Mouse (Mus musculus) cerebellum, adult 2 months (tissue): ENCODE measurements at regions not wholly inside any gene's neighbourhood (a gene's known extent, or its start where the extent isn't known, plus 50 kb on each side); places are given as distances from the start of the nearest gene placed in this dataset.

ENCODE experiments used
- DNase-seq, 2 experiments: peaks; one replicate each; pipeline ENCODE4 v3.0.0; 2021
- H3K27ac ChIP-seq: fragments of 200-500 bp; 2 replicates; pipeline ENCODE4 v1.5.1; 2012; ENCODE audit warnings: low read length, control low read depth, inconsistent platforms; ENCODE audit not compliant: insufficient read depth
- H3K27me3 ChIP-seq: fragments of 200-500 bp; 2 replicates; pipeline ENCODE4 v1.6.1; 2012; ENCODE audit warnings: inconsistent platforms, mild to moderate bottlenecking, low read length, moderate library complexity; ENCODE audit not compliant: control insufficient read depth, insufficient read depth
- H3K4me1 ChIP-seq: fragments of 200-500 bp; 2 replicates; pipeline ENCODE4 v1.6.1; 2011; ENCODE audit warnings: low read length; ENCODE audit not compliant: control insufficient read depth, insufficient read depth
- H3K4me3 ChIP-seq: fragments of 200-500 bp; replicated peaks from 2 replicates; pipeline ENCODE3; 2011; ENCODE audit warnings: mild to moderate bottlenecking, low read depth, low read length, control low read depth; ENCODE audit not compliant: insufficient read depth
- CTCF ChIP-seq: fragments of 200-500 bp; IDR thresholded peaks from 2 replicates; pipeline ENCODE4 v1.5.1; 2011; ENCODE audit warnings: low read depth, mild to moderate bottlenecking, control low read depth, low read length, moderate library complexity, borderline replicate concordance; ENCODE audit not compliant: insufficient read depth
- POLR2A ChIP-seq: fragments of 200-500 bp; IDR thresholded peaks from 2 replicates; pipeline ENCODE4 v1.6.1; 2011; ENCODE audit warnings: low read length, control low read depth, borderline replicate concordance; ENCODE audit not compliant: insufficient read depth
- WGBS: fragments of 180-500 bp; shearing (Covaris S2); methylation state at CpG from one replicate; pipeline ENCODE4 v1.1.7; 2018; 5-methylcytosine and 5-hydroxymethylcytosine counted together

DNA sequence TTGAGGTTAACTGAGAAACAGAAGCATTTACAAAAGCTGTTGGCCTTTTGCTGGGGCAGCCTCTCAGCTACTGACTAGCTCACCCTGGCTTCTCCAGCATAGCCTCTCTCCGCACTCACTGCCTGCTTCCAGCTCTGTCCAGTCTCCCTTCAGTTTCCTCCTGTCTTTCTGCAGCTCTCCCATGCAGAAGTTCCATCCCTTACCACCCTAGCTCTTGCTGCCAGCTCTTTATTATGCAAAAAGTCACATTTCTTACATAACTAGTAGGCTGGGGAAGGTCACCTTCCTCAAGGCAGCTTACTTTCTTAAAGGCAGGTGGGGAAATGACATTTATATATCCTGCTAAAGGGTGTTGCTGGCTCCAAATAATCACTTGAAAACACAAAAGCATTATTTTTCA is 91.1 kb upstream of the Prok2 start:
- no peak overlapping the region for H3K4me3 ChIP-seq
- no peak overlapping the region for H3K27ac ChIP-seq
- DNase-seq = no peak
- WGBS = 83% methylated on average over 1 of the region's 1 CpGs
- TF ChIP-seq POLR2A = no peak
- no peak for TF ChIP-seq CTCF
- H3K27me3 ChIP-seq = no peaks in the 10 kb centered on the region; the same call in 1 of the 2 replicates
- H3K4me1 ChIP-seq = no peaks in the 10 kb centered on the region

DNA sequence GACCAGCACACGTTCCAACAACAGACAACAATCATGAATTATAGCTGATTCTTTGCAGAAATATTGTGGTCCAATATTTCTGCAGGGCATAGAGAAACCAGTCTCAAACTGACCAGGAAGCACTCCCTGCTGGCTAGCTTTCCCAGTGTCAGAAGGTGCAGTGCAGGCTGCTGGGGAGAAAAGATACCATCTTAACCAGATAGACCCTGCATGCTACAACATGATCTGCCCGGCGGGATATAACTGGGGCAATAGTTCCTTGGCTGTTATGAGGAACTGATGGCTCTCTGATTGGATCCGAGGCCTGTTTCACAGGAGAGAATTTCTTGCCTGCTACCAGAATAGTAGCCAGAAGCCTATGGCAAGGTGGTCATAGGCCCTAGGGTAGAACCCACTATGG is 86.9 kb upstream of the Prok2 start:
- TF ChIP-seq CTCF (no peak), POLR2A (no peak)
- no peak for DNase-seq
- 95% methylated on average over 4 of the region's 4 CpGs for WGBS

DNA sequence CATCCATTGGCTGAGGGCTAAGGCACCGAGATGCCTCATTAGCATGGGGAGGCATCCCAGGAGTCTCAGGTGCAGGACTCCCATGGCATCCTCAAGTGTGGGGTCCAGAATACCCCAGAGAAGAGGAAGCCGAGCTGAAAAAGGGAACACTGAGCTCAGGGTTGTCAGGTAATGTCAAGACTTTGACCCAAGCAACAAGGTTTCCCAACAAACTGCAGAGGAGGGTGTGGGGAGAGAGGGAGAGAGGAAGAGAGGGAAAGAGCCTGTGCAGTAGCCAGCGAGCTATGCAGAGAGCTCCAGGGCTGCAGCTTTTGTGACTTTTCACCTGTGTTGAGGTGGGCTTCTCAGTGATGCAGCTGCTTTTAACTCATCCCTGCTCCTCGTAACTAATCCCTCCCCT is 85.7 kb upstream of the Prok2 start:
- WGBS = 71% methylated on average over 4 of the region's 4 CpGs
- Histone ChIP-seq H3K27me3 (no peaks in the 10 kb centered on the region; the same call in 1 of the 2 replicates), H3K27ac (no peak overlapping the region), H3K4me1 (no peaks in the 10 kb centered on the region), H3K4me3 (no peak overlapping the region)
- TF ChIP-seq CTCF (no peak), POLR2A (no peak)
- no peak for DNase-seq

More for the DNA sequence above, 86.9 kb upstream of the Prok2 start:
- H3K27me3 ChIP-seq = no peaks in the 10 kb centered on the region; the same call in 1 of the 2 replicates
- H3K4me1 ChIP-seq = no peaks in the 10 kb centered on the region
- H3K27ac ChIP-seq = no peak overlapping the region
- no peak overlapping the region for H3K4me3 ChIP-seq

DNA sequence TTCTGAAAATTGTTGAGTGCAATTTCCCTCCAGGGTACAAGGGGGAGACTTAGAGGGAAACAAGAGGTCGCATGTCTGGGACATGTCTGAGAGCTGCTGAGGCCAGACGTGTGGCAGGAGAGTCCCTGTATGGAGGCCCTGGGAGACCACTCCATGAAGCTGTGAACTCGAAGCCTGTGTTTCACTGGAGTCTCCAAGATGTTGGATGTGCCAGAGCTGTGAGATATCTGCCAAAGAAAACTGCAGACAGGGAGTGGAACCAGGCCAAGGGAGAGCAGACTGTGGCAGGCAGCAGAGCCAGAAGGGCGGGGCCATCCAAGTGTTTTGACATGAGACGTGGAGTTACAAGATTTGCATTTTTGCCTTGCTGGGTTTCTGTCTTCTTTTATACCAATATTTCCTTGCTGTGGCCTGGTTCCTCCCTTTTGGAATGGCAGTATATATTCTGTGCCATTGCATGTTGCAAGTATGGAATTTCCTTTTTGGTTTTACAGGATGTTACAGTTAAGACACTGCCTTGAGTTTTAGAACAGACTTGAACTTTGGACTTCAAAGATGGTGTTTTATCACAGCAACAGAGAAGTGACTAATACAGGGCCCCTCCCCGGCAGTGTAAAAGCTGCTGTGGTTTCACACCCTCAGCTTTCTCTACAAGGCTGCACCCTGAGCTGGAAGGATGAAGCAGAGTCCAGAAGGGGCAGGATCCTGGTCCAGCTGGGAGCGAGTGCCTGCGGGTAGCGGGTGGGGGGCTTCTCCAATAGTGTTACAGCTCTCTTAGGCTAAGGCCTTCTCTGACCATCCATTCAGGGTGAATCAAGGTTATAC is 85.0 kb upstream of the Prok2 start:
- 27% methylated on average over 9 of the region's 9 CpGs for WGBS
- H3K4me1 ChIP-seq = no peaks in the 10 kb centered on the region
- H3K4me3 ChIP-seq = no peak overlapping the region
- DNase-seq = peak in 1 of 2 experiments; percentile 15
- no peak overlapping the region for H3K27ac ChIP-seq
- no peaks in the 10 kb centered on the region; the same call in 1 of the 2 replicates for H3K27me3 ChIP-seq
- TF ChIP-seq POLR2A (no peak), CTCF (no peak)

DNA sequence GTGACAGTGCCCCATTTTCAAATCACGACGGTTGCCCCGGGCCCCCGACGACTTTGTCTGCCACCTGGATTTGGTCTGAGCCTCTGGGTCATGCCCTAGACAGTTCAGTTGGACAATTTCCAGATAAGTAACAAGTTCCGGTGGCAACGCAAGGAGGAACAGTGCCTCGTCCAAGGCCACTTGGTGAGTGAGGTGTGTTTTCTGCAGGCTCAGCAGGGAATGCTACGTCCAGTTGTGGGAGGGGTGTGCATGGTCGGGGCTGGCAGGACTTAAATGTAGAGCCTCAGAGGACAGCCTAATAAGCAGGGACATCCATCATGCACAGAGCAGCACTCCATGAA is 78.7 kb upstream of the Prok2 start:
- 14% methylated on average over 10 of the region's 10 CpGs for WGBS
- H3K4me3 ChIP-seq = no peak overlapping the region
- no peak overlapping the region for H3K27ac ChIP-seq
- no peak for TF ChIP-seq CTCF
- TF ChIP-seq POLR2A = no peak
- H3K4me1 ChIP-seq = no peaks in the 10 kb centered on the region
- H3K27me3 ChIP-seq = no peaks in the 10 kb centered on the region
- DNase-seq = peak in 1 of 2 experiments; percentile 14

DNA sequence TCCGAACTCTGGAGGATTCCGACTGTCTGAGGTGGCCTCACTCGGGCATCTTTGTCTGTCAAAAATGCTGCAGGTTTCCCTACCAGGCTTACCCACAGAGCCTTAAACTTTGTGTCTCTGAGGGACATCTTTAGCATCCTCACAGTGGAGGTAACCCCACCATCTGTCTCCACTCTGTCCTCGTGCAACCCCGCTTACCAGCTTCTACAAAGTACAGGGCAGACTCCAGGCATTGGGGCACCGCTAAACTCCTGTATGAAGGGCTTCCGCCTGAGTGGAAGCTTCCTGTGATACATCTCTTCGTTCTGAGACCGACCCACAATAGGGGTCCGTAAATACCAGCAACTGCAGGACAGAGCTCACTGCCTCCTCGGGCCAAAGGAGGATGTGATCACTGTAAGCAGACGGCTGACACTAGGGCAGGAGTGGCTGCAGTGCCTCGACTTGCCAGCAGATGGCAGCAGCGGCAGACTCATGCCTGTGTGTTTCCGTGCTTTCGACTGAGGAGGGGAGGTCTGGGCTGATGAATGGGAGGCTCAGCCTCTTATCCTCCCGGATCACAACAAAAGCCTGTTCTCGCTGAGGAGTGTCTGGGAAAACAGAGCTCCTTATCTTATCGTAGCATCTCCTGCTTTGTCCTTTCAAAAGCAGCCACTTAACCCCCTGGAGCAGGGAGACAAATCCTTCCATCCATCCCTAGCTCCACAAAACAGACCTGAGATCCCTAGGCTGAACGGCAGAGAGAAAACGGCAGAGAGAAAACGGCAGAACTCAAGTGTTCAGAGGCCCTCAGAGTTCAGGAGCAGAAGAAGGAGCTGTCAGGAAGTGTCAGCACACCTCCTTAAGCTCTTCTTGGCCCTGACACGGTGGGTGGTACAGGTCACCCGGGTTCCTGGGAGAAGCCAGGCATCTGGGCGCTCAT is 78.1 kb upstream of the Prok2 start:
- Histone ChIP-seq H3K4me3 (no peak overlapping the region), H3K4me1 (no peaks in the 10 kb centered on the region), H3K27me3 (no peaks in the 10 kb centered on the region), H3K27ac (no peak overlapping the region)
- TF ChIP-seq POLR2A (no peak), CTCF (peak; percentile 99)
- peak; percentile 80 to 92 for DNase-seq
- 20% methylated on average over 25 of the region's 25 CpGs for WGBS

DNA sequence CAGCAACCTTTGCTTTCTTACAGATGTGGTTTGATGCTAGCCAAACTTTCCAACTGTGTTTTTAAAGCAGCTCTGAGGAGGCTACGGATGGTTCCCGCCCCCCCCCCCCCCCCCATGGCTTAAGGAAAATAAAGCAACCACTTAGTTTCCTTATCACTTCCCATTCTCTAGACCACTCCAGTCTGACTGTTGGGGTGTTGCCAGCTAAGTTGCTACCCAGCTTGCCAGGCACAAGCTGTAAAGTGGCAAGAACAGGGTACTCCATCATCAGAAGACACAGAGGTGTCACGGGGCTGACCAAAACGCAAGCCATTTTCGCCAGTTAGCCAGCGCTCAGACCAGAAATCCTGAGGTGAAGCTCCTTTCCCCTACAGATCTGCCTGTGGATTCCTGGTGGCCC is 74.7 kb upstream of the Prok2 start:
- no peaks in the 10 kb centered on the region for H3K4me1 ChIP-seq
- 62% methylated on average over 6 of the region's 6 CpGs for WGBS
- TF ChIP-seq POLR2A (no peak), CTCF (no peak)
- H3K27me3 ChIP-seq = no peaks in the 10 kb centered on the region
- no peak for DNase-seq
- H3K4me3 ChIP-seq = no peak overlapping the region
- H3K27ac ChIP-seq = no peak overlapping the region

DNA sequence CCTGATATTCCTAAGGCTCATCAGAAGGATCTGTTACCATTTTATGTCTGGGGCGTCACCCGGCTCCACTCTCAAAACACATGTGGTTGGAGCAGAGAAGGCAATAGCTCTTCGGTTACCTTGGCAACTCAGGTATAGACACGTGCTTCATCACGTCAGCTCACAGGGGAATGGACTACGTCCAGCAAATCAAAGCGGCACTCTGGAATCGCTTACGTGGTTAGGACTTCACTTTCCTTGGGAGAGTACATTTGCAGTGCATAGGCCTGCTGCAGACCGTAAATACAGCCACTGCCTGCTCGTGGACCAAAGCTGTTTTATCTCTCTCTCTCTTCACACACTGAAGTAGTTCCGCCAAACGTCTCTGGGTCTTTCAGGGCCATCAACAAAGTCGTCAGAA is 74.1 kb upstream of the Prok2 start:
- Histone ChIP-seq H3K4me3 (no peak overlapping the region), H3K27me3 (no peaks in the 10 kb centered on the region), H3K27ac (no peak overlapping the region), H3K4me1 (no peaks in the 10 kb centered on the region)
- DNase-seq = no peak
- WGBS = 76% methylated on average over 14 of the region's 14 CpGs
- TF ChIP-seq POLR2A (no peak), CTCF (no peak)
